Mouse (Mus musculus): ENCODE measurements at regions not wholly inside any gene's neighbourhood (a gene's known extent, or its start where the extent isn't known, plus 50 kb on each side); places are given as distances from the start of the nearest gene placed in this dataset.

DNA sequence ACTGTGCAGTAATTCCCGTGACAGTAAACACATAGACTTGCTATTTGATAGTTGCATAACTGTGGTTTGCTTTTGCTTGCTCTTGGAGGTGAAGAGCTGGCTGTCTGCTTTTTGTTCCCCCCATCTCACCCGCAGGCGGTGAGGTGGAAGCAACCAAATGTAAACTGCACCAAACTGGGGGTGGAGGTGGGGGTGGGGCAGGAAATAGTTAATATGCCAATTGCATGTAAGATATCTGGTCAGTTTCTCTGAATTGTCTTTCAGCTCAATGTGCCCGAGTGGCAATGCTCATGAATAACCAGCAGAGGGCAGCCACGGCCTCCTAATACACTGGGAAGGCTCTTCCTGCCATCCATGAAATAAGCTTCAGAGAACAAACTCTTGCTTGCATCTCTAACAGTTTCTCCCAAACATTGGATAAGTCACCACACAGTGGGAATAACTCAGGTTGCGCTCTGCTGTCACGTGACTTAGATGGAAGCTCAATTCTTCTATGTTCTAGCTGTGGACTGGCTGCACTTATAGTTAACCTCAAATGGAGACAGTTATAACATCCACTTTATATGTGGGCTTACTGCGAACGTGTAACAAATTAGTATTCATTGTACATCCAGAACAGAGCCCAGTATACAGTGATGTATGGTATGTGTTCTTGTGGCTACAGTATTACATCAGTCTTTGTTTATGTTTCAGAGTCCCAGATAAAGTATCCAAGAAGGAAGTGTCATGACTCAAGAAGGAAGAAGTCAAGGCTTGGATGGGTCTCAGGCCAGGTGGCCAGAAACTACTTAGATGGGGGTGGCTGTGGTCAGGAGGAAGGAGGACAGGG lies 62.0 kb upstream of the Egflam start:
- no peak for TF ChIP-seq POLR2A (IDR thresholded peaks at IDR 0.05; ENCODE audit: borderline replicate concordance, insufficient read depth, low read length)
- TF ChIP-seq CTCF (IDR thresholded peaks at IDR 0.05; ENCODE audit: borderline replicate concordance, insufficient read depth, low read depth, low read length), result peak; percentile 86
- no peaks in the 10 kb centered on the region for H3K27me3 ChIP-seq (ENCODE audit: control insufficient read depth, insufficient read depth, low read length)
- peak; percentile 43 to 66 for DNase-seq
- H3K27ac ChIP-seq (ENCODE audit: insufficient read depth, low read length), result no peak overlapping the region
- 31% methylated on average over 9 of the region's 9 CpGs for WGBS
- H3K4me3 ChIP-seq (replicated peaks; ENCODE audit: insufficient read depth, low read depth, low read length), result no peak overlapping the region
- H3K4me1 ChIP-seq (ENCODE audit: control insufficient read depth, insufficient read depth, low read length), result no peaks in the 10 kb centered on the region

DNA sequence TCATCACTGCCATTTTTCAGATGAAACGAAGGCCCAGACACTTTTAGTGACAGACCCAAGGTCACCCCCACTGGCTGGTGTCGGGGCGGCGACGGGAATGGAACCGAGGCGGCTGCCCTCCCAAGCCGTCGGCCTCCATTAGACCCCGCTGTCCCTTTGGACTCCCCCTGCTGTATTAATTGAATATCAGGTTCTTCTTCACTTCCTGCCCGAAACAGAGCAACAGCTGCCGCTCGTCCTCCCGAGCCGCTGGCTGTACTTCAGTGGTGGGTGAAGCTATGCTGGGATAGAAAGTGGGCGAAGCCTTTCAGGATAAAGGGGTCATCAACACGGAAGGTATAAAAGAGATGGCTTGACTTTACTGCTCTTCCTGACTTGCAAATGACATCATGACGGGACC lies 64.4 kb upstream of the Egflam start:
- TF ChIP-seq POLR2A (IDR thresholded peaks at IDR 0.05; ENCODE audit: borderline replicate concordance, insufficient read depth, low read length) (no peak), CTCF (IDR thresholded peaks at IDR 0.05; ENCODE audit: borderline replicate concordance, insufficient read depth, low read depth, low read length) (no peak)
- Histone ChIP-seq H3K4me1 (ENCODE audit: control insufficient read depth, insufficient read depth, low read length) (no peaks in the 10 kb centered on the region), H3K27ac (ENCODE audit: insufficient read depth, low read length) (no peak overlapping the region), H3K4me3 (replicated peaks; ENCODE audit: insufficient read depth, low read depth, low read length) (no peak overlapping the region), H3K27me3 (ENCODE audit: control insufficient read depth, insufficient read depth, low read length) (no peaks in the 10 kb centered on the region)
- no peak for DNase-seq
- 83% methylated on average over 18 of the region's 18 CpGs for WGBS

DNA sequence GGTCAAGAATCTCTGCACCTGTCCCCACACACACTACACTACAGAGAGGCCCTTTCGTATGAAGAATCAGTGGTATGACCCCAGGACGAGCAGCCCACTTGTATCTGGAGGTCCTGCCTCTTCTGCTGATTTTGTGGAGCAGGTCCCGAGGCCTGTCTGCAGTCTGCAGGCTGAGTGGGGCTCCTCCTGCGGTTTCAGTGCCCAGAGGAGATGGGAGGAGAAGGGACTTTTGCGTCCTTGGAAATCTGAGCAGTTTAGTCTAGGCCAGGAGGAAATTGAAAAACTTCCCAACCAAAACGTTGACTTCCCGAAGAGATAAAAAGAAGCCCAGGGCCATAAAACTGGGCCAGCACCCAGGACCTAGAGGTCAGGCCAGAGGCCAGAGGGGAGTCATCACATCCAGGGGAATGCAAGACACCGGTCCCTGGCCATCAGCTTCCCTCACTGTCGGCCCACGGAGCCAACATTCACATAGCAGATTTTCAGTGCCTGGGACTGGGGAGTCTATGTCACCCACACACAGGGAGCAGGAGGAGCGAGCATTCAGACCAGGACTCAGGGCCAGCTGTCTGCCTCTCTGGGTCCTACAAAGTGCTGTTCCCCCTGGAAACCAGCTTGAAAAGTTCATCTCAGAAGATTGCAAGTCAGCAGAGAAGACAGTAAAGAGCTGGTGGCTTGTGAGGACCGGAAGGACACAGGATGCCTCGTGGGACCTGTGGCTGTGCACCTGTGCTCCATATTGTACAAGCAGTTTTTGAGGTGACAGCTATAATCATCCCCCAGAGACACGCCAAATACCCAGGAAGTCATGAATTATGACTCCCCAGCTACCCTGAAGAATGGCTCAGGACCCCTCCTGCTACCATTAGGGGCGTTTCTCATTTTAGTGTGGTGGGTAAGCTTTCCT lies 65.5 kb upstream of the Egflam start:
- H3K27me3 ChIP-seq (ENCODE audit: control insufficient read depth, insufficient read depth, low read length), result no peaks in the 10 kb centered on the region
- H3K27ac ChIP-seq (ENCODE audit: insufficient read depth, low read length), result no peak overlapping the region
- TF ChIP-seq CTCF (IDR thresholded peaks at IDR 0.05; ENCODE audit: borderline replicate concordance, insufficient read depth, low read depth, low read length), result no peak
- TF ChIP-seq POLR2A (IDR thresholded peaks at IDR 0.05; ENCODE audit: borderline replicate concordance, insufficient read depth, low read length), result no peak
- H3K4me3 ChIP-seq (replicated peaks; ENCODE audit: insufficient read depth, low read depth, low read length), result no peak overlapping the region
- 82% methylated on average over 15 of the region's 15 CpGs for WGBS
- H3K4me1 ChIP-seq (ENCODE audit: control insufficient read depth, insufficient read depth, low read length), result no peaks in the 10 kb centered on the region
- DNase-seq, result no peak

DNA sequence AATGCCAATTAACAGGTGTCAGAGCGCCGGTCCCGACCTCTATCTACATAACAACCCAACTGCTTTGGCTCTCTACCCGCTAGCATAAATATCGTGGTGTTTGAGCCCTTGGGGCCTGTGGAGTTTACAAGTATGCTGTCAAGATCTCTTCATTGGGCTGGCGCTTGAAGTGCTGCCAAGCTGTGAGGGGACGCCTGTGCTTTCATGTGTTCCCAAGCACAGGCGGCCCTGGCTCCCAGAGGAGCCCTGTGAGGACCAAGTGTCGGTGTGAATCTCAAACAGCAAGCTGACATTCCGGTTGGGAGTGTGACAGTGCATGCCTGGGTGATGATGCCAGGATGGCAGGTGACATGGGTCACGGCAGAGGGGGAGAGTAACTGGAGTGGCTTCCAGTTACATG lies 82.0 kb upstream of the Egflam start:
- peak in 1 of 2 experiments; percentile 10 for DNase-seq
- Histone ChIP-seq H3K27ac (ENCODE audit: insufficient read depth, low read length) (no peak overlapping the region), H3K4me3 (replicated peaks; ENCODE audit: insufficient read depth, low read depth, low read length) (no peak overlapping the region), H3K27me3 (ENCODE audit: control insufficient read depth, insufficient read depth, low read length) (no peaks in the 10 kb centered on the region; the same call in 1 of the 2 replicates), H3K4me1 (ENCODE audit: control insufficient read depth, insufficient read depth, low read length) (peaks cover 7% of the 10 kb centered on the region)
- 3% methylated on average over 11 of the region's 11 CpGs for WGBS
- TF ChIP-seq POLR2A (IDR thresholded peaks at IDR 0.05; ENCODE audit: borderline replicate concordance, insufficient read depth, low read length) (no peak), CTCF (IDR thresholded peaks at IDR 0.05; ENCODE audit: borderline replicate concordance, insufficient read depth, low read depth, low read length) (no peak)

DNA sequence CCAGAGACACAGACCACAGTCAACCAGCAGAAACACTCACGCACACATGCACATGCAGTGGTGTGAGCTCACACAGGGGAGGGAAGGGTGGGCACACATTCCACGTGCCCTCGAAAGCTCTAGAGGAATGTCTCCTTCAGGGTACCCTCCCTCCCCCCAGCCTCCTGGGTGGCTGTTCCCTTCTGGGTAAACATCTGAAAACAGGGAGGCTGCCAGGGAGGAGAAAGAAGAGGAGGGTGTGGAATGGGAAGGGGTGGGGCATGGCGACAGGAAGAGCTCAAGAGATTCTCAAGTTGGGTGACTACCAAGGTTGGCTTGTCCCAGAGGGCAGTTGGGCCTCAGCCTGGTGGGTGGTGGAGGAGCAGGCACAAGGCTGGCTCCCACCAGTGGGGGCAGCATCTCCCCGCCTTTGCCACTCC lies 82.6 kb upstream of the Egflam start:
- no peak overlapping the region for H3K4me3 ChIP-seq (replicated peaks; ENCODE audit: insufficient read depth, low read depth, low read length)

DNA sequence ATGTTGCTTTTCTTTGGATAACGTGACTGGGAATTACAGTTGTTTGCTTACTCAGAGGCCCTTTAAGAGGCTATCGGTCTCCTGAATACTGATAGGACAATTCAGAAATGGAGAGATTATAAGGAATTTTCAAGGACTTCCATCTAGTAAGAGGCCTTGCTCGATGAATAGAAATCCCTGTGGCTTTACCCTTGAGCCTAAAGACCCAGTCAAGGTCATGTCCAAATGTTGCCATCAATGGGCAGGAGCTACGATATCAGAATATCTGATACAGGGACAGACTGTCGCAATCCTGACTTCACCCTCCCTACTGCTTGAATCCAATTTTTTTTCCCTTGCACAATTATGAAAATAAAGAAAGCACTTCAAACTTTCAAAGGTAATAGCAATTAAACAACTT lies 85.5 kb upstream of the Egflam start:
- TF ChIP-seq POLR2A (IDR thresholded peaks at IDR 0.05; ENCODE audit: borderline replicate concordance, insufficient read depth, low read length), result no peak
- no peak for TF ChIP-seq CTCF (IDR thresholded peaks at IDR 0.05; ENCODE audit: borderline replicate concordance, insufficient read depth, low read depth, low read length)
- Histone ChIP-seq H3K27me3 (ENCODE audit: control insufficient read depth, insufficient read depth, low read length) (no peaks in the 10 kb centered on the region; the same call in 1 of the 2 replicates), H3K4me1 (ENCODE audit: control insufficient read depth, insufficient read depth, low read length) (peaks cover 7% of the 10 kb centered on the region), H3K27ac (ENCODE audit: insufficient read depth, low read length) (no peak overlapping the region), H3K4me3 (replicated peaks; ENCODE audit: insufficient read depth, low read depth, low read length) (no peak overlapping the region)
- WGBS, result 89% methylated on average over 5 of the region's 5 CpGs
- no peak for DNase-seq

More for the DNA sequence above, 82.6 kb upstream of the Egflam start:
- DNase-seq, result no peak
- TF ChIP-seq CTCF (IDR thresholded peaks at IDR 0.05; ENCODE audit: borderline replicate concordance, insufficient read depth, low read depth, low read length) (no peak), POLR2A (IDR thresholded peaks at IDR 0.05; ENCODE audit: borderline replicate concordance, insufficient read depth, low read length) (no peak)
- 22% methylated on average over 5 of the region's 5 CpGs for WGBS
- Histone ChIP-seq H3K27me3 (ENCODE audit: control insufficient read depth, insufficient read depth, low read length) (no peaks in the 10 kb centered on the region; the same call in 1 of the 2 replicates), H3K4me1 (ENCODE audit: control insufficient read depth, insufficient read depth, low read length) (peaks cover 7% of the 10 kb centered on the region), H3K27ac (ENCODE audit: insufficient read depth, low read length) (no peak overlapping the region)

DNA sequence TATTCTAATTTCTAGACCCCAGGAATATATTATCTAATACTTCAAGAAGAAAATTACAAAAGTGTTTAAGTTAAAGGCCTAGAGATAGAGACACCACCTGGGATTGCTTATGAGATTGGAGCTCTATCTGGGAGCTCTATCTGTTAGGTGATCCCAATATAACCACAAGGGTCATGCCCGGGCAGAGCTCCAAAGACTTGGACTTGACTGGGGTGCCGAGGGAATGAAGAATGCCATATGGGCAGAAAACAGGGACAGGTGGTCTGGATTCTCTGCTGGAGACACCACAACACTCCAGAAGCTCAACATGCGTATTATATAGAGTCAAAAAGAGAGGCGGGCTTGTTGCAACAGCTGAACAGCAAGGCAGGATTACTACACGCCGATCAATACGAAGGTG lies 92.9 kb upstream of the Egflam start:
- no peak overlapping the region for H3K4me3 ChIP-seq (replicated peaks; ENCODE audit: insufficient read depth, low read depth, low read length)
- WGBS, result 24% methylated on average over 7 of the region's 7 CpGs
- peak; percentile 59 to 77 for DNase-seq
- H3K27me3 ChIP-seq (ENCODE audit: control insufficient read depth, insufficient read depth, low read length), result no peaks in the 10 kb centered on the region
- no peak for TF ChIP-seq CTCF (IDR thresholded peaks at IDR 0.05; ENCODE audit: borderline replicate concordance, insufficient read depth, low read depth, low read length)
- no peak for TF ChIP-seq POLR2A (IDR thresholded peaks at IDR 0.05; ENCODE audit: borderline replicate concordance, insufficient read depth, low read length)
- H3K4me1 ChIP-seq (ENCODE audit: control insufficient read depth, insufficient read depth, low read length), result peaks cover 2% of the 10 kb centered on the region
- H3K27ac ChIP-seq (ENCODE audit: insufficient read depth, low read length), result no peak overlapping the region

Data from cerebellum, adult 2 months (tissue).